Mouse (Mus musculus) cerebellum, postnatal 36 days (tissue): ENCODE measurements around the gene Wdpcp.
"Not testable (repeated sequence)": the region's sequence is repeated elsewhere in the genome, so short reads cannot be mapped to it uniquely, and the experiment has no call there.

Source experiments
- DNase-seq, 2 experiments: peaks; one replicate each; pipeline ENCODE4 v3.0.0; 2021 to 2022; ENCODE audit warnings: mixed read lengths in 2 of 2

Gene Wdpcp

GRCm38 (mm10) chr11:21571700-21572381 lies at the start of gene Wdpcp, which contains the start of gene Mdh1:
Gene Wdpcp (plus strand): TSS chr11:21572235.
Gene Mdh1 (minus strand): TSS chr11:21572367.
- DNase-seq, result peak; percentile 93 to 94

- DNase-seq, result no peak
These were observed 43.2 kb upstream of the Wdpcp start for GRCm38 (mm10) chr11:21528676-21529394.

GRCm38 (mm10) chr11:21530856-21531255 lies 41.2 kb upstream of the Wdpcp start:
- DNase-seq, result not testable (repeated sequence)

- DNase-seq, result no peak
These were observed 32.0 kb upstream of the Wdpcp start for GRCm38 (mm10) chr11:21540072-21540471.

DNA sequence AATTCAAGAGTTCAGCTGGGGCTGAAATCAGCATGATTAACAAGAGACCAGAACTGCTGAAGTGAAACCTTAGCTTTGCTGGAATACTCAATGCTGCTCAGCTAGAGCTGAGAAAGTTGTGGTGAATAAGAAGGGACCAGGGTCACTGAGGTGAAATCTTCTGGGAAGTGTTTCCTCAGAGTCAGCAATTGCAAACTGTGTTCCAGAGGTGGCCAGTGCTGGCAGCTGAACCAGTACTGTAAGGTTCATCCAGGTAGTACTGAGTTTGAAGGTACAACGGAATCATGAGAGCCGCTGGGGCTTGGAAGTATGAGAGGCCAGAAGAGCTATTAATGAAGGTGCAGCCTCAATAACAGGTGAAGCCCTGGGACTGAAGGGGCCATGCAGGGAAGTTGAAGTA lies 31.4 kb upstream of the Wdpcp start:
- DNase-seq, result no peak

GRCm38 (mm10) chr11:21542731-21543130 lies 29.3 kb upstream of the Wdpcp start:
- DNase-seq, result no peak

- no peak for DNase-seq
These were observed 27.0 kb upstream of the Wdpcp start for GRCm38 (mm10) chr11:21545021-21545420.

DNA sequence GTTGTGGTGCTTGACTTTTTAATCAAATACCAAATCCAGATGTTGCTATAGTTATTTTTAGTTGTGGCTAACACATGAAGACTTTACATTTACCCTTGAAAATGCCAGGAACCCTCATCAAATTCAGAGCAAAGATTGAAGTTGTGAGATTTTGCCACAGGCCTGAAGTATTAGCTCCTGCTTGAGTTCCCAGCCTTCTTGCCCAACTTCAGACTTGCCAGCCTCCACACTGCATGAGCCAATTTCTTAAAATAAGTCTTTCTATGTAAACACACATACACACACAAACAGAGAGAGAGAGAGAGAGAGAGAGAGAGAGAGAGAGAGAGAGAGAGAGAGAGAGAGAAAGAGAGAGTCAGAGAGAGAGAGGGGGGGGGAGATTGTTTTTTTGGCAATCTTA lies 26.1 kb upstream of the Wdpcp start:
- DNase-seq, result no peak

DNA sequence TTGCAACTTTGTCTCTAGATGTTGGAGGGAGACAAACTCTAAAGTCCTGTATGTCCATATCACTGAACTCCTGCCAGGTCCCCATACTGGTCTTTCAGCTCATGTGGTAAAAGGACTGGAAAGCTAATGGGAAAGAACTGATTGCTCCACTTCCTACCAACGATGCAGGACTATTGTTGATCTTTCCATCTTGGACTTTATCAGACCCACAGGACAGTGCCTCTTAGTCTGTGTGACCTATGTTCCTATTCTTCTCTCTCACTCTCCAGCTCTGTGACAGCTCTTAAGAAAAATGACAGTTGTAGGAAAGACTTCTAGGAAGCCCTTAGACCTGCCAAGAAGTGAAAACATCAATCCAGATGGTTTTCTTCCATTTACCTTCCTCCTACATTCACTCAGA lies 25.4 kb upstream of the Wdpcp start:
- DNase-seq, result no peak

DNA sequence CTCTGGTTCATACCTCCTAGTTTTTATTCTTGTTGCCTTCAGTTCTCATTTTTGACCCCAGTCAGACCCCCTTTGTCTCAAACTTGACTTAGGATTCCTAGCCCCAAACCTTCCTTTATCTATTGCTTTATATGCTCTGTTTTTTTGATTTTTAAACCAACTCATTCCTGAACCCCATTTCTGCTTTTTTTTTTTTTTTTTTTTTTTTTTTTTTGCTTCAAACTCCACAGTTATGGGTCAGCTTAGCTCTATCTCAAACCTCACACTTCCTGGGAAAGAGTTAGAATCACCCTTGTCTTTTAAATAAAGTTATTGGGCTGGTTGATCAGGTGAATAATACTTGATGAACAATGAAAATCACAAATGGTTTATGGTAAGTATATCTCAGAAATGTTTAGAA lies 24.5 kb upstream of the Wdpcp start:
- no peak for DNase-seq

DNA sequence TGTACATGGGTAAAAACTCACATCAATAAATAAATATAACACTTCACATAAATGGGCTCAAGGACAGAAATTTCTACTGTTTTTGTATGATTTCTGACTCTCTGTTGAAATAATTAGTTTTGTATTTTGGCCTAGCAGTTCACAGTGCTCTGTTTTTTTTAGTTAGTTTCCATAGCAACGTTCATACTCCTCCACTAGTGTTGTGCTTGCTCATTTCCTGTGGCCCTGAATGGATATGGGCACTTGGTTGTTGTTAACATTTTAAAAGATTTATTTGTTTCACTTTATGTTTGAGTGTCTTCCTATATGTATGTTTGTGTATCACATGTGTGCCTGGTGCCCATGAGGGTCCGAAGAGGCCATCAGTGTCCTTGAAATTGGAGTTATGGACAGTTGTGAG lies 23.0 kb upstream of the Wdpcp start:
- no peak for DNase-seq

DNA sequence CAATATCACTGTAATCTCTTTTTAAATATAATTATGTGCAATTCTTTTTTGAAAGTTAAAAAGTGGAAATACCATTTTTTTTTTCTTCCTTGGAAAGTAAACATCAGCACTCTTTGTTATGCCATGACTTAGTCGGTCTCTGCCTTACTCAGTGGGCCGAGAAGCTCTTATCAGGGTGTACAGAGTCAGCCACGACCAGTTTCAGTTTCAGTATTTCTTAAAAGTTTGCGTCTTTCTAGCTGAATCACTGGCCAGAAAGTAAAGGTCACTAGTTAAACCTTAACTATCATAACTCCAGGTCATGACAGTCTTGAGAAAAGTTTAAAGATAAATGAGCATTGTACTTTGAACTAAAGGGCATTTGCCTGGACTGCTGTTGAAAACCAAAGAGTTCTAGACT lies 22.3 kb upstream of the Wdpcp start:
- DNase-seq, result no peak

DNA sequence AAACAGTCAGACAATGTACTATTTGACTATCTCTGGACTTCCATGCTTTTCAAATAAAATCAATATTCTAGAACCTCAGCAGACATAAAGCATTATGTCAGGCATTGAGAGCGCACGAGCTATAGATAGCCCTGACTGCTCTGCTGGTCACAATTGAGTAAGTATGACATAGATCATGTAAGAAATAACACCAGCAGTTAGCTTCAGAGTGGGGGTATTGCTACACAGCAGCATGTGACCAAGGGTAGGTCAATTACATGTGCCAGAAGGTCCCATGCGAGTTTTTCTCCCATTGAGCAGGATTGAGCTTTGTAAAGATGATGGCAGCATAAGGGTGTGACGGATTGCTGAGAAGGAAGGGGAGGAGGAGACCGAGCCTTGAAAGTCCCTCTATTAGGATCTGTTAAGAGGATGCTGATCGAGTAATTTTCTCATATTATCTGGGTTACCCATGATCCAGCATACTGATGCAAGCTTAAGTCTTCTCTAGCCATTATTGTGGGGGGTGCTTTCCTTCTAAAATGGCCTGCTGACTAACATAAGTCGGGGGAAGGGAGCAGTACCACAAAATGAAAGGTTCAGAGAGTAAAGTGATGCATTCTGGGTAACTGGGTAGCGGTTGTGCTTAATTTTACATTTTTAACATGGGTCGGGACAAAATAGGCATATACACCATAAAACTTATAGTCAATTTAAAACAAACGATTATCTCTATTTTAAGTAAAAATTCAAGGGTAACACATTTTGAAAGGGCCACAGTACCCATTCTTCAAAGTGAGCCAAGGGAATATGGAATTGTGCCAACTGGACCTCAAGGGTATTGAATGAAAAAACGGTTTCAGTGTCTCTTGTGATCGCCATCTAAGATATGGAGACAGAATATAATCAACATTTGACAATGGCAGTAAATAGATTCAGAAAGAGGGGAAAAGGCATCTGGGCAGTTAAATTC lies 21.5 kb upstream of the Wdpcp start:
- no peak for DNase-seq

DNA sequence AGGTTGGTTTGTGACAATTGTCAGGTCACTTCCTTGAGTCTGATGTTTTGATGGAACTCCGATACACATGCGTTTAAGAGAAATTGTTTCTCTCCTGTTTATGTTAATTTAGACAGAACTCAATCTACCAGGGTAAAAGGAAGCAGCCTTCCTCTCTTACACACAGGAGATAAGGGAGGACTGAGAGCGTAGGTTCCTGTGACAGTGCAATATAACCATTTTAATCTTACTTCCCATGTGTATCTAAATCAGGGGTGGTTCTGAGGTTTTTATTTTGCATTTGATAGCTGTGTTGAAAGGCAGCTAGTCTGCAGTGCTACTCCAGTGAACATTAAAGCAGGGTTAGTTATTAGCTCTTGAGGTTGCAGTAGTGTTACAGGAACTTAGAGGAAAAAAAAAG lies 20.0 kb upstream of the Wdpcp start:
- no peak for DNase-seq

GRCm38 (mm10) chr11:21559727-21560126 lies 12.3 kb upstream of the Wdpcp start:
- no peak for DNase-seq

DNA sequence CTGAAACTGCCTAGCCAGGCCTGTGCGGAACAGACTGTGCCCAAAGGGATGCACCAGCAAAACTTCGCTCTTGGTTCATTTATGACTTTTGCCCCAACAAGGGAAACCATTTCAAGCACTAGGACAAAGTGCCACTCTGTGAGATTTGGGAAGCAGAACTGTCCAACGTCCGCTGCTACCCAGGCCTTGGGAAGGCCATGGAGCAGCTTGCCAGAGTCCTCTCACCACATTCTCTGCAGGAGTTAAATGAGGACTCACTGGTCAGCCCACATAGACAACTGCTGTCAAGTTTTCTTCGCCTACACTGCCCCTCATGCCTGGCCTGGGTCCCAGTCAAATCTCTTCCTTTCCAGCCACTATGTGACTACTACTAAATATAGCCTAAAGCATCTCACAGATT lies 10.7 kb upstream of the Wdpcp start:
- no peak for DNase-seq

GRCm38 (mm10) chr11:21563617-21564325 lies 8.3 kb upstream of the Wdpcp start:
- DNase-seq, result peak; percentile 24 to 28

DNA sequence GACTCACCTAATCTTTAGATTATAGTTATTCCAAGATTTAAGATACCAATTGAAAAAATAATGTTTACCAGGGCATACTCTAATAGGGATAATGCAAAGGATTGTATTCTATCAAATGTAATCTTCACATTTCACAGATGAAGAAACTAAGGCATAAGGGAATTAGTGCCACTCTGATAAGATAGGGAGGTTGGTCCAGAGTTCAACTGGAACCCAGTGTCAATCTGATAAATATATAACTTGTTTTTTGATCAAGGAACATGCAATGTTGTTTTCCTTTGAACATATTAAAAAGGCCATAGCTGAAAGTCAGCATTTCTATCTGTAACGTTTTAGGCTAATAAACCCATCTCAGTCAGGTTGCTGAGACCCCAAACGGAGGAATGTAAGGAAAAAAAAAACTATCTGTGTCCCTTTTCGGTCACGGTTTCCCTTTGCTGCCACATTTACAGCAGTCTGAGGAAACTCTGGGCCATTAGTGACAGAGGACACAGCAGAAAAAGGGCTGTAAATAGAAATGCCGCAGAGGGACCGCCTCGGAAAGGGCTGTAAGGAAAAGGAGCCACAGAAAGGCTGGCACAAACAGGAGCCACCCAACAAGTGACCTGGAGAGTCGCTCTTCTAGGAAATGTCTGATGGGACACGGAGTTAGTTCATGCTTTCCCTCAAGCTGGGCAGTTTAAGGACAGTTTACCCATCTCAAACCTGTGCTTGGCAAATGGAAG lies 7.2 kb upstream of the Wdpcp start:
- DNase-seq, result no peak

- DNase-seq, result no peak
These were observed 5.1 kb upstream of the Wdpcp start for GRCm38 (mm10) chr11:21566934-21567333.

DNA sequence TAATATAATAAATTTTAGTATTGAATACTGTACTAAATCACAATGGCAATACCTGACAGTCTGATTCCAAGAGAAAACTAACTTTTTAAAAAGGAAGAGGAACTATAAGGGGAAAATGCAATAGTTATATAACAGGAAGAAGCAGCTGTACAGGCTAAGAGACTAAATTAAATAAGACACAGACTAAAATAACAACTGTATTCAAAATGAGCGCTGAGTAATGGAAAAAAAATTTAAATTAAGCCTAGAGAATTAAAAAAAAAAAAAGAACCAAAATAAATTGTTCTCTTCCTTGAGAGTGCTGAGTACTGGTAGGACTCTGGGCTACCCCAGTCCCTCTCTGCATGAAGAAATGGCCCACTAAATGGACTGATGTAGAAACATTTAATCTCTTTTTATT lies 4.3 kb upstream of the Wdpcp start:
- no peak for DNase-seq

GRCm38 (mm10) chr11:21569002-21569401 lies 3.0 kb upstream of the Wdpcp start:
- DNase-seq, result no peak
